Mouse (Mus musculus) Muller cell, postnatal 12 days (primary cell): Measurements from ENCODE around the gene Crtc2.

Source experiments
- DNase-seq: peaks from one replicate; pipeline ENCODE4 v3.0.0-alpha.2; 2015; ENCODE audit errors: inconsistent ontology term

Gene Crtc2

DNA sequence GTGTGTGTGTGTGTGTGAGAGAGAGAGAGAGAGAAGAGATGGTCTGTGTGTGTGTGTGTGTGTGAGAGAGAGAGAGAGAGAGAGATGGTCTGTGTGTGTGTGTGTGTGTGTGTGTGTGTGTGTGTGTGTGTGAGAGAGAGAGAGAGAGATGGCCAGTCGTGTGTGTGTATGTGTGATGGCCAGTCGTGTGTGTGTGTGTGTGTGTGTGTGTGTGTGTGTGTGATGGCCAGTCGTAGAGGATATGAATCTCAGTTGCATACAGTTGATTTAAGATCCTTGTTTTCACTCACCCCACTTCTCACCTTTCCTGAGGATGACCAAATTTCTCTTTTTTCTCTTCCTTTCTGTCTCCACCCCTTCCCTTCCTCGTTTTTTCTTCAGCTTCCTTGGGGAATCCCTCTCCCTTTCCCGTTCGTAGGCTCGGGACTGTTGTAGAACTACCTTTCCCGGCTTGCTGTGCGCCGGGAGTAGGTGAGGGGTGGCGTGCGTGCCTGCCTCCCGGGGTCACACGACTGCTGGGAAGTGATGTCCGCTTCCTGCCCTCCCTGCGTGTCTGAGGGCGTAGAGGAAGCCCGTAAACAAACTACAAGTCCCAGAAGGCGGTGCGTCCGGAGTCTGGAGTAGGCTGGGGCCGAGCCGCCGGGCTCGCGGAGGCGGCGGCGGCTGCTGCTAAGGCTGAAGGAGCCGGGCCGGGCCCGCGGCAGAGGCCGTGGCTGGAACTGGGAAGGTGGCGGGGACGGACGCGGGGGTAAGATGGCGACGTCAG is at the start of gene Crtc2:
Gene Crtc2 (plus strand): TSS at position 511 of the 766 bp plus-strand sequence.
- DNase-seq = peak; percentile 97

DNA sequence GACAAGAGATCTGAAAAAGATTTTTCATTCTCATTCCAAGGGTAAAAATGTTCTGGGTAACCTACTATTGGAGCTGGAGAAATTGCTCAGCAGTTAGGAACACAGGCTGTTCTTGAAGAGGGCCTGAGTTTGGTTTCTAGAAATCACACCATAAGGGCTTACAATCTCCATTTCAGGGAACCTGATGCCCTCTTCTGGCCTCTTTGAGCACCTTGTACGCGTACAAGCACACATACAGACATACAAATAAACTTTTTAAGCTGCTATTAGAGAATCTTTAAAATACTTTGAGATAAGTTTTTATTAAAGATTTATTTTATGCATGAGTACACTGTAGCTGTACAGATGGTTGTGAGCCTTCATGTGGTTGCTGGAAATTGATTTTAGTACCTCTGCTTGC is 49.4 kb upstream of the Crtc2 start:
- DNase-seq = no peak

DNA sequence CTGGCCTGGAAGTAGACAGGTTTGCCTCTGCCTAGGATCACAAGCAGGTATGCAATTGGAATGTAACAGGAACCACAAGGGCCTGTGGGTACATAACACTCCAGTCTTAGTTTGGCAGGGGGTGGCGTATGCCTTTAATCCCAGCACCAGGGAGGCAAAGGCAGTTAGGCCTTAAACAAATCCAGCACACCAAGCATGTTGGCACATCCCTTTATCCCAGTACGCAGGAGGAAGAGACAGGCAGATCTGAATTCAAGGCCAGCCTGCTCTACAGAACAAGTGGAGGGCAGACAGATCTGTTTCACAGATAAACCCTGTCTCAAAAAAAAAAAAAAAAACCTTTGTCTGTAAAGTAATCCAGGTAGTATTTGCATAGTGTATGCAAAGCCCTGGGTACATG is 45.3 kb upstream of the Crtc2 start:
- DNase-seq = no peak

DNA sequence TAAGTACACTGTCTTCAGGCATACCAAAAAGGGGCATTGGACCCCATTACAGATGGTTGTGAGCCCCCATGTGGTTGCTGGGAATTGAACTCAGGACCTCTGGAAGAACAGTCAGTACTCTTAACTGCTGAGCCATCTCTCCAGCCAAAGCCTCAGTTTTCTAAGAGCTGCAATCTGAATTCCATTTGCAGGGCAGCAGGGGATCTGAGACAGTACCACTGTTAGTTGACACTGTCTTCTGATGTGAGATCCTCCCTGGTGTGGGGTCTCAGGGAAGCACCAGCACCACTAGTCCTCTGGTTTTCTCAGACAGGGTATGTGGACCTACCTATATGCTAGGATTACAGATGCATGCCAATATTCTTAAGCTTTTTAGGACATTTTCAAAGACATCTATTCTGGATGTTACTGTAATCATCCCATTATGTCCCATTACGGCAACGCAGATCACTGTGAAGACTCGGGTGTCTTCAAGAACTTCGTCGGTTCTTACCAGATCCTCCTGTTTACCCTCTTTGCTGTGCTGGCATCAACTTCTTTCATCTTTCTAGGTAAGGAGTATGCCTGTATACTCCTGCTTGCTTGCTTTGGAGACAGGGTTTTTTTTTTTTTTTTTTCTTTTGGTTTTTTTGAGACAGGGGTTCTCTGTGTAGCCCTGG is 43.9 kb upstream of the Crtc2 start:
- no peak for DNase-seq

DNA sequence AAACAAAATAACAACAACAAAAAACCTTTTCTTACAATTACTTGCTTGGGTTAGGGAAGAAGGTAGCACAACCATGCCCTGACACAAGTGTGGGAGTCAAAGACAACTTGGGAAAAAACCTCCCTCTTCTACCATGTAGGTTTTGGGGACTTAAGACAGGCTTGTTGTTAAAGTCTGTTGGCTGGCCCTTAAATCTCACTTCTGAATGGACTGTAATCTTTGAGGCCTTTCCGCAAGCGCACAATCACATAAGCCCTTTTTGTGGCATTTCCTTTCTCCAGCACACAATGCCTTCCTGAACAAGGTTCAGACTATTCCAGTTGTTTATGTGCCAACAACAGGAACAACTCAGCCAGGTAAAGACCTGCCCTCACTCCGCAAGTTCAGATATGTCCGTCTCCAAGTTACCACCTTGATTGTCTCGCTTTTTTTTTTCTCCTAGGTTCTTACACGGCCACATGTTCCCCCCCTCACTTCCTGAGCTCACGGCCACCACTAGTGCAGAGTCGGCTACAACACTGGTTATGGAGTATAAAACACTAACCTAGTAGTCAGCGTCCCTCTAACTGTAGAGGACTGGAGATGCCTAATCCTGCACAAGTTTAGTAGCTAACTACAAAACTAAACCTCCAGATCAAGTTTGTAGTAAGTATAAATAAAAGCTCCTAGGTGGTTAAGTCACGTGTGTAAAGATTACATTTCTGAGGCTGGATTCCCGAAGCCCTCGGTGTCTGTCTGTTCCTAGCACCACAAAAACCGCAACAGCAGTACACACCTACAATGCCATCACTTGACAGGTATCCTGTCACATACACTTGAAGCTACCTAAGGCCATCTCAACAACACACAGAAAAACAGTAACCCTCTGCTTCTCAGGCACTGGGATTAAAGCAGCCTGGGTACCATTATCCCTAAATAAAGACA is 42.2 kb upstream of the Crtc2 start:
- DNase-seq = no peak

DNA sequence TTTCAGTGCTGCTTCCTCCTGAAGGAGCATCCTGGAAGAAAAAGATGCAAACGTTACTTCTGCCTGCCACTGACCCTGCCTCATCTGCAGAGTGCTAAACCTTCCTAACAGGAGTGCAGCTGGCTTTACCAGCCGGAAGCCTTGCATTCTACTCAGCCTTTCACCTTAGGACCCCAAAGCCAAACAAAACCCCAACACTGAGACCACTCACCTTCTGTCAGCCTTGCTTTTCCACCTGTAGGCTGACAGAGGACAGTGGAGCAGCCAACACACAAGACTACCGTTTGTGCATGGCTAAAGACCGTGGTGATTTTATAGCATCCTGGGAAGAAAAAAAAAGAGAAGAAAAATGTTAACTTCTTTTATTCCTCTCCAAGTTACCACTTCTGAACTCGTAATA is 41.2 kb upstream of the Crtc2 start:
- DNase-seq = no peak

DNA sequence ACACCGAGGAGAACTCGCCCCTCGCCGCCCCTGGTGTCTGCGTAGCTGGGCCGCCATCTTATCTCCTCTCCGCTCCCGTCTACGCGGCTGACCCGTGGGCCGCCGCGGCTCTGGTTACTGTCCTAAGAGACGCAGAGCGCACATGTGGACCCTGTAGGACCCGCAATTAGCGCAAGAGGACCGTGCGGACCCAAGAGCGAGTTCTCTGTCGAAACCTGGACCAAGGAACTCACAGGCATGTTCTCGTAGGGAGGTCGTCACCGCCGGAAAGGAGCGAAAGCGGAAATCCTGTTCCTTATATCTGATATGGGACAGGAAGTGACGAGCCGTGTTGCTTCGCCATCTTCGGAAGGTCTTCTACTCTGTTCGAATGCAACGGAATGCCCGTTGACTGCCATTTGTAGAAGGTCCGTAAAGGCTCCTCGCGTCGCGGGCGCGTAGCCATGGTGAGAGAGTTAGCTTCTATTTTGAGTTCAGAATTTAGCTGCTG is 40.5 kb upstream of the Crtc2 start, which contains the start of the genes Rps27 and Rab13:
Gene Rps27 (minus strand): TSS at position 275 of the 490 bp plus-strand sequence.
Gene Rab13 (plus strand): TSS at position 319 of the 490 bp plus-strand sequence.
- DNase-seq = peak; percentile 88

DNA sequence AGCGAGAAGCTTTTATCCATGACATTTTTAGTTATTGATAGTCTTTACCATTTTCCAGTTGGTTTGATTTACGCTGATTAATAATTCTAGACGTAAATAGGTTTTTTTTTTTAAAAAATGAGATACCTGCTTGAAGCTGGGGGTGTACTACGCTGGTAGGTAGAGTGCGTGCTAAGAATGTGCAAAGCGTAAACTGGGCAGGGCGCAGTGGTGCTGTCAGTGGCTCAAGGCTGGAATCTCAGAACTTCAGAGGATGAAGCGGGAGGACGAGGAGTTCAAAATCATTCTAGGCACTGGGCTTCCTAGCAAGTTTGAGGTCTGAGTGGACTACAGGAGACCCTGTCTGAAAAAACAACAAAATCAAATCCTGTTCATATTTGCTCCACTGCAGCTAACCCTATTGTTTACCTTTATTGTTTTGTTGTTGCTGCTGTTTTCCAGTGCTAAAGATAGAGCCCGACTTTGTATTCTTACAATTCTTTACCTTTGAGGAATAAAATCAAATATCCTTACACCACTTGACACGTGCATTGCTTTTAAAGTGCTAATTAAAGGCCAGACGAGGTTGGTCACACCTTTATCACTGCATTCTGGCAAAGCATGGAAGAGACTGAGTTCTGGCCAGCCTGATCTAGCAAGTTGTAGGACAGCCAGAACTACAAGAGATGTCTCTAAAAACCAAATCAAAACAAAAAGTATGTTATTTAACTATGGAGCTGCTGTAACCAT is 39.8 kb upstream of the Crtc2 start:
- no peak for DNase-seq

DNA sequence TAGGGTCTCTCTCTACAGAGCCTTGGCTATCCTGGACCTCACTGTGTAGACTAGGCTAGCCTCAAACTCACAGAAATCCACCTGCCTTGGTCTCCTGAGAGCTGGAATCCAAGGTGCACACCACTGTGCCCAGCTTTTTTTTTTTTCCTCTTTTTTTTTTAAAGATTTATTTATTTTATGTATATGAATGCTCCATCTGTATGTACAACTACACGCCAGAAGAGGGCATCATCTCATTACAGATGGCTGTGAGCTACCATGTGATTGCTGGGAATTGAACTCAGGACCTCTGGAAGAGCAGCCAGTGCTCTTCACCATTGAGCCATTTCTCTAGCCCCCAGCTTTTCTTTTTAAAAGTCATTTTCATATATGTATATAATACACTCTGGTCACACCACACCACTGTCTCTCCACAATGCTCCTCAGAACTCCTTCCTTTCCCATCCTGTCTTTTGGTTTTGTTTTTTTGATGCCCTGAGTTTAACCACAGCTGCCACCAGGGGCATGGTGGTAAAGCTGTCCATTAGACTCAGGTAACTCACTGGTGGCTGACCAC is 38.1 kb upstream of the Crtc2 start:
- DNase-seq = no peak

DNA sequence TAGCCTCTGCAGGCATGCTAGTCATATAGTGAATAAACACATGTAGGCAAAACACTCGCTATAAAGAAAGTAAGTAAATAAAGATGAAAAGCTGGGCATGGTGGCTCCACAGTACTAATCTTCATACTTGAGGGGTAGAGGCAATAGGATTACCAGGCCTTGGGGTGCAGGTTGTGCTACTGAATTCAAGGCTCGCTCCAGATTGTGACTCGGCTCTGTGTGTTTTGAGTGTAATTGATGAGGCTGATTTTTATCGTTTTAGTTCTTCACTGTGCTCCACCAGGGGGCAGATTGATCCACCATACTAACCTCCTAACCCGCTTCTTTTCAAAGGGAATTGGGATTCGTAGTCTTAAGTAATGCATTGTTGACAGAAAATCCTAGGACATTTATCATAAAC is 33.9 kb upstream of the Crtc2 start:
- DNase-seq = no peak

DNA sequence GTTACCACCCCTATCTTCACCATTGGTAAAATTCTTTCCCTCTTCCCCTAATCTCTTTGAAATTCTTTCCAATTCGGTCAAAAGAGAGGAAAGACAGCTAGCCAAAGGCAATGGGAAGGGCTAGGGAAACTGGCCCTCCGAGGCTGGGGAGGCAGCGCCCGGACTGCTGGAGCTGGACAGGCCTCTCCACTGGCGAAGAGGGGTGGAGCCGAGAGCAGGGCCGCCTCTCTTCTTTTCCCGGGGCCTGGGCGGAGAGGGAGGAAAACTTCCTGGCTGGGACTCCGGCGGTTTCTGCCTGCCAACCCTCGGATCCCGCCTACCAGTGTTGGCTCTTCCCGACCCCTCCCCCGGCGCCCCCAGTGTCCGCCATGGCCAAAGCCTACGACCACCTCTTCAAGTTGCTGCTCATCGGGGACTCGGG is 33.4 kb upstream of the Crtc2 start:
- peak; percentile 88 for DNase-seq

DNA sequence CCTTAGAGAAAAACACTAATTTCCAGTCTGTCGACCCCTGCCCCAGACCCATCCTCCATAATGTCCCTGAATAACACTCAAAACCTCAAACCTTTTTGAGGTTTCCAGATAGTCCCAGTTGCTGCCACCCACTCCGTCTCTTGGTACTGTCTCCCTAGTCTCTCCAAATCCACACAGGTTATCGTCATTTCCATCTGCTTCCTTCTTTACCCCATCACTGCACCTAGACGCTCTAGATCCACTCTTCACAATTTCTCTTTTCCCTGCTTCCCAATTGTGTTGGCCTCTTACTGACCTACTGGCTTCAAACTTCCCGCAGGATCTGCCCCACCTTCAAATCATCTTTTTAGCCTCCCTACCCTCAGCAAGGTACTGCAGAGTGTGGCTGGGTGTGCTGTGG is 32.8 kb upstream of the Crtc2 start:
- DNase-seq = no peak

DNA sequence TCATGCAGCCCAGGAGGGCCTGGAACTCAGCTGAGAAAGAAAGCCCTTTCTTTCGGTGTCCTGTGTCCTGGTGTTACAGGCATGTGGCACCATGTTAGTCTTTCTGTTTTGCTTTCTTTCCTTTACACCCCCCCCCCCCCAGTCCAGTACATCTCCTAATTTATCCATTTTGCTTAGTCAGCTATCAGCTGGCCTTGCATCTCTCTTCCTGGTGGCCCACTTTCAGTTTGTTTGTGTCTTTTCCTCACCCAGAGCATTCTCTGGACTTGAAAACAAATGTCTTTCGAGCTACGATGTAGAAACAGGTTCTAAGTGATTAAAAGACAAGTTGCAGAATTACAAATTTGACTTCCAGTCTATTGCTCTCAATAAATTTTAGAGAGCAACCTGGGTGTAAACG is 31.5 kb upstream of the Crtc2 start:
- DNase-seq = no peak

DNA sequence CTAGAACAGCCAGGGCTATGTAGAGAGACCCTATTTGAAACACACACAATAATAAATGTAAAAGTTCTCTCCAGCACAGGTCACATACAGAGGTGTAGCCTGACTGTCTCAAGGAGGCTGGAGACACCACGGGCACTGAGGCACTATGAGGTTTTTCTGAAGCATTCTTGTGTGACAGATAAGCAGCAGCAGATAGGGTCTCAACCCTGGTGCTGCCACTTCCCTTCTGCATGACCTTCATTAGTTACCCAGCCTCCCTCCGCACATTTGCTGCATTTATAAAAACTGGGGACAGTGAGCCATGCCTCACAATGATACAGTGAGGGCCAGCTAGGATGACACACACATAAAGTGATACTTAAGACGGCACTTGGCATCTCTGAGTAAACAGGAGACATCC is 31.0 kb upstream of the Crtc2 start:
- DNase-seq = no peak

DNA sequence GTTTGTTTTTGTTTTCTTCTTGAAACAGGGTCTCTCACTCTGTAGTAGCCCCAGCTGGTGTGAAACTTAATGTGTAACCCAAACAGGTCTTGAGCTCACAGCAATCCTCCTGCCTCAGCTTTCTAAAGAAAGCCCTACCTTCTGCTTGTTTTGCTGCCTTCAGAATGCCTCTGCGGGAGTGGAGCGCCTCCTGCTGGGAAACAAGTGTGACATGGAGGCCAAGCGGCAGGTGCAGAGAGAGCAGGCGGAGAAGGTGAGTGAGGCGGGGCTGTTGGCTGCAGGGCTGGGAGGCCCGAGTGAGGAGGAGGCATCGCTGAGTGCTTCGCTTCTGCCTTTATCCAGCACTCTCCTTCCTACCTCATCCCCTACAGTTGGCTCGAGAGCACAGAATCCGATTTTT is 29.6 kb upstream of the Crtc2 start:
- DNase-seq = no peak

DNA sequence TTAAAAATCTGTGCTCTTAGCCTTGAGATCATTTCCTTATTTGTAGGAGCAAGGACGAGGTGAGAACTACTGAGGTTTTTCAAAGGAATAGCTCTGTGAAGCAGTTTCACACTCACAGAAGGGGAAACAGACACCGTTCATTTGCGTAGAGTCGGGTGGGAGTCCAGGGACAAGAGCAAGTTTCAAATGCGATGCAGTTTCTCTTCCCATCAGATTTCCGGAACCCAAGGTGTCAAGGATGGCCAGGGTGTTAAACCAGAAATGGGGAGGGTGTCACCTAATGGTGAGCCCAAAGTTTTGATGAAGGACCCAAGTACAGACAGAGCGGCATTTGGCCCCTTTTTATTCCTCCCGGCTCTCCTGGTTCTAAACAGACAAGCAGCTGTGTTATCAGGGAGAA is 22.9 kb upstream of the Crtc2 start:
- no peak for DNase-seq

DNA sequence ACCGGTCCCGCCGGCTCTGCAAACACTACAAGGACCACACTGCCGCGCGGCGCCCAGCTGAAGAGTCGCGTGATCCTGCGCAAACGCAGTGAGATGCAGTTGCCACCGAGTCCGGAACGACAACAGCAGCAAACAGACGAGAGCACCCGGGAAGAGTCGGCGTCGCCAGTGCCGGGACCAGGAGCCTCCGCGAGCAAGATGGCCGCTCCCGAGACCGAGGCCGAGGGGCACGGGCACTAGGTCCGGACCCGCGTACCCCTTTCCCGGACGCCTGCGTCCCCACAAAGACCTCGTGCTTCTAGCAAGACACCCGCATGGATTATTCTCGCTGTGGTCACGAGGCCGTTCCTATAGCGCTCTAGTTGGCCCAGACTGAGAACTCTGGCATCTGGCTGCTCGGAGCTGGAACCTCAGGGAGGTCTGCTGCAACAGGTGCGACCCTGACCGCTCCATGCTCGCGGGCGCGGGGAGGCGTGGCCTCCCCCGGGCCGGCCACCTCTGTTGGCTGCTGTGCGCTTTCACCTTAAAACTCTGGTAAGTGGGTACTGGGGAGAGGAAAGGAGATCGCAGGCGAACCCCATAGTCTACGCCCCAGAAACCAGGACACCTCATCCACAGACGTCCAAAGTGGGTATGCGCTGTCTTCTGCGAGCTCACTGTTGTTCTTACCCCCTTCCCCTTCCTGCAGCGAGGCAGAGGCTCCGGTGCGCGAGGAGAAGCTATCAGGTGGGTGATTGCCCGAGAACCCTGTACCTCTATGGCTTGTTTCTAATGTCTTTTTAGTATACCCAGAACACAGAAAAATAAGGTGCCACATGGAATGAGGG is 22.2 kb upstream of the Crtc2 start, which contains the start of gene Jtb:
Gene Jtb (plus strand): TSS at position 91 of the 827 bp plus-strand sequence.
- peak; percentile 91 for DNase-seq

DNA sequence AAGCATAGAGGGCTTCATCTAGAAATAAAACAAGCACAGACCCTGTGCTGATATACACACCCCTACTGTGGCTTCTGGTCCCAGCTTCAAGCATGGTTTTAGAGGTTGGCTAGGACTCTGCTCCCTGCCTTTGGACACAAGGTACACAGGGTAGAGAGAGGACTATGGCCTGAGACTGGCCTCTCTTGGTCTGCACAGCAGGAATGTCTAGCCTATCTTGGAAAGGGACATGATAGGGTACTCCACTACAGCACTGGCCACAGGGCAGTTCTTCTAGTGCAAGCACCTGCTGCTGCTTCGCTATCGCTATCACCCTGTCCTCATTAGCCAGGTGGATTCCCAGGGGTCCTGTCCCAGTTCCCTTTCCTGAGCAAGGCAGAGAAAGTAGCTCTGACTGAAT is 12.7 kb upstream of the Crtc2 start:
- DNase-seq = no peak

DNA sequence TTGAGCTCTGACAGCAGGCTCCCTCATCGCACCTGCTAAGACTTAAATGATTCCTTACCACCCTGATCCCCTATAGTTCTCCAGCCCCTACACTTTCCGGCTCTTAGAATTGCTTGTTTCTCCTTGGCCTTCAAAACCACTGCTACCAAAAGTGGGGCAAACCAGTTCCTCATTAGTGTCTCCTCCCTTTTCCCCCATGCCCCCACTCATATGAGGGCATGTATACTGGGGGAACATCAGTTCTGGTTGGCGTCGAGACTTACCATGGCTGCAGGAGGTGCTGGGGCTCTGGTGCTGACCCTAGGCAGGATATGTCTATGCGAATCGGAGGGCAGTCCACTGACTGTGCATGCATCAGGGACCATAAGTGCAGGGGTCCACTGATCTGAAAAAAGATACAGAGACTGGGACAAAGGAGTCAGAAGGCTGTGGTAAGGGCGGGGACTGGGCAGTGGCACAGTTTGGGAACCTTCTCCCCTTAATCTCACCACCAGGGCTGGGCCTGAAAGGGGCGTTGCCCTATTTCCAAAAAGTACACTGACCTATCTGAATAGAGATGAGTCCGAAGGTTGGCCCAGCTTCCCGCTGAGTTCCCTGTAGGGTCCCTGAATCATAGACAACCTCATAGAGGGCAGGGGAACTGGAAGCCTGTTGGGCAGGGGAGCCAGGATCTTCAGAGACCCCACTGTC is 12.1 kb upstream of the Crtc2 start:
- no peak for DNase-seq
